Mouse (Mus musculus): ENCODE results near the gene Timm9.
"Not testable (repeated sequence)": the region's sequence is repeated elsewhere in the genome, so short reads cannot be mapped to it uniquely, and the experiment has no call there.

The Timm9 gene

GRCm38 (mm10) chr12:71104275-71104674 is 32.2 kb downstream of the Timm9 start:
- DNase-seq = not testable (repeated sequence)

GRCm38 (mm10) chr12:71086331-71086730 is 50.2 kb downstream of the Timm9 start:
- no peak for DNase-seq
